Mouse (Mus musculus) adrenal gland, postnatal 25 days (tissue): ENCODE measurements around the gene Gps2. TPM values are rescaled to one million over a fixed set of nuclear protein-coding genes. Genes with fewer than 3 reads are reported as not detected.

Source experiments
- DNase-seq: peaks from one replicate; pipeline ENCODE4 v3.0.0; 2021; ENCODE audit warnings: mixed read lengths
- long read RNA-seq: library from polyadenylated mRNA; stranded (forward); transcript quantifications from one replicate; pipeline ENCODE4 v2.0.0, GENCODE M21; 2021
- total RNA-seq: library from RNA; stranded (reverse); gene quantifications from 2 replicates; pipeline ENCODE4 v1.2.3, GENCODE M21; 2021

Gene Gps2
- total RNA-seq, result 62.5 and 70.2 TPM in 2 replicates
- long read RNA-seq, transcript Gps2-201 (10 exons, 1,220 nt), result minor isoform, 9 of 39 reads
- long read RNA-seq, transcript Gps2-203 (11 exons, 1,159 nt), result major isoform, 12 of 39 reads
- long read RNA-seq, partial matches to known transcripts, result 14 of 39 reads
- long read RNA-seq, other reads (novel, unspliced or antisense), result 4 of 39 reads

DNA sequence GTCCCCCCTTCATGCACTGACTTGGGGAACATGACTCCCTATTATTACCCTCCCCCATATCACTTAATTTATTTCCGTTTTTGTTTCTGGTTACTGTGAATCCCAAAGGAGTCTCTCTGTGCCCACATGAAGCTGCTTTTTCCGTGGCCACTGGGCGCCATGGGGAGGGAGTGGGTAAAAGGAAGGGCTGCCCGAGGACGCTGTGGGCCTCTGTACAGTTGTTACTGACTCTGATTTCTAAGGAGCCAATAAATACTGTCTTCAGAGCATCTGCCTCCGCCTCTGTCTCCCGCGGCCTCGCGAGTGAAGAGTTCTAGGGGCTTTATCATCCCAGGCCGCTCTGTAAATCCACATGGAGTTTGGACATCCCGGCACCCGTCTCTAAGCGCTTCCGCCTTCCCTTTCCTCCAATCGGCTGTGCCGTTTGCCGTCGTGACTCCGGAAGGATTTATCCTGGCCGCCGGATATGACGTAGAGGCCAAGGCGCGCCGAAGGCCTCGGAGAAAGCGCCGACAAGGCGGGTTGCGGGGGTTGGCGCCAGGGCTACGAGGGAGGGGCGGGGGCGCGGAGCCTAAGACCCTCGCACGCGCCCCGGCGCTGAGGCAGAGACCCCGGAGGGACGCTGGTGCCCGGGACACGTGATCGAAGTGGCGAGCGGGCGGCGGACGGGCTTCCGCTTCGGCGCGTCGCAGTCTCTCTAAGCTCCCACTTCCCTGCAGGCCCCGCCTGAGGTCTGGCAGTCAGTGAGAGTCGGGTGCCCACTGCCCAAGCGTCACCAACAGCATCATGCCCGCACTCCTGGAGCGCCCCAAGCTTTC, at the start of gene Gps2:
Gene Gps2 (plus strand): TSS at position 335 of the 818 bp plus-strand sequence.
- peak; percentile 91 for DNase-seq

GRCm38 (mm10) chr11:69864138-69864860, 49.4 kb upstream of the Gps2 start:
- no peak for DNase-seq

DNA sequence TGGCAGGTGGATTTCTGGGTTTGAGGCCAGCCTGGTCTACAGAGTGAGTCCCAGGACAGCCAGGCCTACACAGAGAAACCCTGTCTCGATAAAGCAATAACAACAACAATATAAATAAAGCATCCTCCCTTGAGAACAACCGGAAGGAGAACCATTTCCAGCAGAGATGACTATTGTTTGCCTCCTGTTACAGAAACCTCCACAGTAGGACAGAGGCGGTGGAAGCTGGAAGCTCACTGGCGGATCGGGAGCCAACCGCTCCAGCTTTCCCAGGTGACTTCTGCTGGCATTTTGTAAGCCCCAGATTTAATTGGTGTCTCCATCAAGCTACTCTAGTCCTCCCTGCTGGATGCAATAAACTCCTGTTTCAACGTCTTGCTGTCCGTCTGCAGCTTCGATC, 48.1 kb upstream of the Gps2 start:
- DNase-seq, result no peak

GRCm38 (mm10) chr11:69867335-69867734, 46.4 kb upstream of the Gps2 start:
- DNase-seq, result no peak

GRCm38 (mm10) chr11:69870289-69871069, 43.2 kb upstream of the Gps2 start:
- DNase-seq, result no peak

- DNase-seq, result no peak
Measured at GRCm38 (mm10) chr11:69871822-69872221, 41.9 kb upstream of the Gps2 start.

DNA sequence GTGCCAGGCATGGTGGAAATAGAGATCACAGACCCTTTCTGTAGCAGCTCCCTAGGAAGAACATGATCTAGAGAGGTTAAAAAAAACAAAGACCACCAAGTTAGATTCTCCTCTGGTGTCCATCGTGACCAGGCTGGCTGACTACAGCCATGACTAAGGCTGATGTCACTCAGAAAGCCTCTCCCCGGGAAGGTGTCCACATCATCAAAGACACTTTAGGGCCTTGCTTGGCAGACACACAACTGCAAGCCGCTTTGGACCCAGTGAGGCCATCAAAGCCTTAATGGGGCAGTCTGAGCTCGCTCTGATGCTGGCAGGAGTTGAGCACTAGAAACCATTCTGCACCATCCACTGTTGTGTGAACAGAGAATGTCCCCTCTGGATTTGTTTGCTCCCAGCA, 41.2 kb upstream of the Gps2 start:
- DNase-seq, result peak; percentile 26

GRCm38 (mm10) chr11:69876186-69876585, 37.5 kb upstream of the Gps2 start:
- no peak for DNase-seq

DNA sequence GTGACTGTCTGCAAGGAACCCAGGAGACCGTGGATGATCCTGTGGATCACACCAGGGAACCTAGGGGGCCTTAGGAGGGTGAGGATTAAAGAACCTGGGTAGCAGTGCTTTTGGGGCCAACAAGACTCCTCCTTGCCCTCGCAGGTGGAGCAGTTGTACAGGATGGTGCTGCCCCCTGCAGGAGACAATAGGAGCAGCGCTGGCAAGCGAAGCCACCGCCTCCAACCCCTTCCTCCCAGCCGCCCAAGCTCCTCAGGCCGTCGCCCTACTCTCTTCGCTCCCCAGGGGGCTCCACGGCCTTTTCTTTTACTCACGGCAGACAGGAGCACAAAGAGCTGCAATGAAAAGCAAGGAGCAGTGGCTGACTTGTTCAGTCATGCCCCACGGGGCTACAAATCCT, 36.8 kb upstream of the Gps2 start:
- peak; percentile 87 for DNase-seq

GRCm38 (mm10) chr11:69877878-69878277, 35.8 kb upstream of the Gps2 start, which contains the start of gene Tmem95:
Gene Tmem95, minus strand, starts transcription at chr11:69878018.
- DNase-seq, result no peak

- no peak for DNase-seq
Measured at GRCm38 (mm10) chr11:69878399-69878798, 35.3 kb upstream of the Gps2 start.

DNA sequence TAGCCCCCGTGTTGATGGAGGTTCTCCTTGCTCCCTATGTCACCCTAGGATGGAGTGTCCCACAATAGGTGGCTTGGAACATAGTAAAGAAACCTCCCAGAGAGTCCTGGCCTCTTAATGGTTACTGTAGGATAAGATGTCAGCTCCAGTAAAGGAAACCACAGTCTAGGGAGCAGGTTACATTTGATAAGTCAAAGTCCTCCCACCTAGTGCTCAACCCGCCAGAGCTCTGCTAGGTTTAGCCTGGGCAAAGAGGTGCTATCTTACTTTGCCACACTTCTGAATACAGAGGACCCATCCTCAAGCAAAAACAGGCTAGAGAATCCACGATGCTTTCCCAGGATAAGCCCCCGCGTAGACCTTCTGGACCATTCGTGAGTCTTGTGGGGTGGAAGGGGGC, 34.7 kb upstream of the Gps2 start:
- DNase-seq, result no peak

DNA sequence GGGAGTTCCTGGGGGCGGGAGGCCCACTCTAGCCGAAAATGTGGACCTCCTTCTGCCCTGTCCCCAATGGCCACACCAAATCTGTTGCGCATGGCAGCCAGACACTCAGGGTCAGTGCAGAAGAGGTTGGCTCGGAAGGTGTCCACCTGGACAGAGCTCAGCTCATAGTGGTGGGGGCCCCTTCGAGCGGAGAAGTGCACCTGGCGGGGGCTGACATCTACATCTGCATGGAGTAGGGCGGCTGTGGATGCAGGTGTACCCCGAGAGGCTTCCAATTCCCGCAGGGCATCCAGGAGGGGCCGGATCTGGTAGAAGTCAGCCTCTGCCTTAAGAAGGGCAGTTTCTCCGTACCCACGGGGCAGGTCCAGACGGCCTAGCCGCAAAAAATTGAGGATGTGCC, 34.0 kb upstream of the Gps2 start:
- DNase-seq, result no peak

DNA sequence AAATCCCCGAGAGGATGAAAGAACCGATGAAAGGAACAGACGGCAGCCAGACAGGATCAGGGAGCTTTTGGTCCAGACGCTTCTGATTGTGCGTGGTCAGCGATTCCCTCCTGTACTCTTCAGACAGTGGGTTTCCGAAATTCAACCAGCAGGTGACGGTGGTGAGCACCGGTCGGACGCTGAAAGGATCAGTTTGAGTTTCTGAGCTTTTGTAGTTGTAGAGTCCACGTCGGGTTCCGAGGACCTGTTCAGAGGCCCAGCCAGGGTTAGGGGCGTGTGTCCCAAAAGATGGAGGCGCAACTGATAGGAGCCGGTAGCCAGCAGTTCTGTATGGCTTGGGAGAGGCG, 33.2 kb upstream of the Gps2 start:
- peak; percentile 66 for DNase-seq

DNA sequence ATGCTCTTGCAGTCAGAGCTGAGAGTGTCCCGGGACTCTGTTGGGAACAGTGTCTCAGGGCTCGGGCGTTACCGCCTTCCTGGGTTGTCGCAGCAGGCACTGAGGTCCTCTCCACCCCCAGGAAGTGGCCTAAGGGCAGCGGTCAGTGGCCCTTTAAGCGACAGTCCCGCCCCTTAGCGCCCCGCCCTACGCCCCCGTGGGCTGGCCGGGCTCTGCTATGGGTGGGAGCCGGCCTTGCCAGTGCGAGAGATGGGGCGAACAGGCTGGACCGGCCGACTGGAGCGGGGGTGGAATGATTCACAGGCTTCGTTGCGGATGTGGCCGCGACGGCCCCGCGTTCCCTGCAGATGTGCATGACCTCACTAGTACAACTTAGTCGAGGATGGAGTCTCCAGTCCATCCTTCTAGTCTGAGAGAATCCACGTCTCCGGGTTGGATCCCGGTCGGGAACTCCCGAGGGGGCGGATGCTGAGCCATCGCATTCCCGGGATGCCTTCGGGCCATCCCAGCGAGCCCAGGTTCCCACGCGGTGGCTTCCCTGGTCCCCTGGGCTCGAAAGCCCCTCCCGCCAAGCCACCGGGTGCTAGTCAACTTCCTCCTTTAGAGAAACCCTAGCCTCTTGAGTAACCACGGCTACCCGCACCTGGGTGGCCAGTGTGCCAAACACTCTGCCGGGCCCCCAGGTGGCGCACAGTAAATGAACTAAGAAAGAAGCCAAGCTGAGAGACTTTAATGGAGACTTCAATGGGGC, 32.7 kb upstream of the Gps2 start, which contains the start of gene Kctd11:
Gene Kctd11 (minus strand): TSS at position 554 of the 751 bp plus-strand sequence.
- peak; percentile 91 for DNase-seq

GRCm38 (mm10) chr11:69881787-69882670, 31.7 kb upstream of the Gps2 start:
- DNase-seq, result no peak

- no peak for DNase-seq
Measured at GRCm38 (mm10) chr11:69883066-69883465, 30.6 kb upstream of the Gps2 start.

GRCm38 (mm10) chr11:69883527-69884151, 30.0 kb upstream of the Gps2 start:
- DNase-seq, result peak; percentile 36

- no peak for DNase-seq
Measured at GRCm38 (mm10) chr11:69884240-69884639, 29.4 kb upstream of the Gps2 start.

DNA sequence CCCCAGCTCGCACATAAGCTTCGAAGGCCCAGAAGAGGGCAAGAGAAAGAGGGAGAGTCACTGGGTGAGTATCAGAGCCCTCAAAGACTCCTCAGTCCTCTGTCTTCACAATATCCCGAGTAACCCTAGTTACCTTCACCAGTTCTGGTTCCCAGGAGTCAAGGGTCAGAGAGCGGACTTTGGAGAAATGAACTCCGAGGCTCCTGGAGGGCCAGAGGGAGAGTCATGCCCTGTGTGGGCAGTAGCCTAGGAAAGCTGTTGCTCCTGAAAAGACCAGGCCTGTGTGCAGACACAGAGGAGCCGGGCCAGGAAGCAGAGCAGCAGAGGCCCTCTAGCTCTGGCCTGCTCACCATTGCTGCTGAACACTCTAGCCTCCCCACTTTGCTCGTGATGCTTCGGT, 29.0 kb upstream of the Gps2 start:
- no peak for DNase-seq
